Mouse (Mus musculus) left cerebral cortex, adult 2 months (tissue): Measurements from ENCODE around the gene Cd300e. TPM values are rescaled to one million over a fixed set of nuclear protein-coding genes. Genes with fewer than 3 reads are reported as not detected.
"Not testable (repeated sequence)": the region's sequence is repeated elsewhere in the genome, so short reads cannot be mapped to it uniquely, and the experiment has no call there.

Source experiments
- DNase-seq, 2 experiments: peaks; one replicate each; pipeline ENCODE4 v3.0.0; 2021 to 2022; ENCODE audit warnings: low spot score in 2 of 2, mixed read lengths in 1 of 2; ENCODE audit errors: extremely low spot score in 1 of 2
- H3K27ac ChIP-seq: fragments of 200-600 bp; 2 replicates; pipeline ENCODE4 v1.8.1; 2022
- H3K4me3 ChIP-seq: fragments of 200-600 bp; 2 replicates; pipeline ENCODE4 v1.8.1; 2022
- CTCF ChIP-seq: fragments of 200-600 bp; IDR thresholded peaks from 2 replicates; pipeline ENCODE4 v1.8.1; 2022; ENCODE audit warnings: antibody characterized with exemption, mild to moderate bottlenecking, moderate library complexity
- intact Hi-C: fragments of 180-260 bp; cut with DNase I; formaldehyde crosslinking; loops from one replicate; pipeline ENCODE4 v1.15.1; 2025
- total RNA-seq, 2 experiments: library from RNA; stranded (reverse); gene quantifications; 2 replicates each; pipeline ENCODE4 v1.2.3; 2021

Gene Cd300e
- total RNA-seq, 2 experiments from 2014 or later, result 0.27 TPM; not detected in 1

DNA sequence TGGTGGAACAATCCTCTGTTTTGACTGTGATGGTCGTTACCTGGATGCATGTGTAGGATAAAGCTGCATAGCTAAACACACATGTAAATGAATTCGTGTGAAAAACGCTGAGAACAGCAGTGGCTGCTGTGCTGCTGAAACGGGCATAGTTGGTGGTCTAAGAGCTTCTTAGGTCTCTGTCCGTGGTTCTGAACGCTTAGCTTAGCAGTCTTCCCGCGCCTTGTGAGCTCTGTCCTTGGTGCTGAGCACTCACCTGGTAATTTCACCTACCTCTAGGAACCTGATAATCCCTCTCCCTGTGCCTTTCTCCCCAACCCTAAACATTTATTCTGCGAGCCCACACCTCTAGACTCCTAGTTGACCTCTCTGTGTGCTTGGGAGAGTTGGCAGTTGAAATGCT lies 9.8 kb downstream of the Cd300e start:
- no peak for TF ChIP-seq CTCF
- no peak for DNase-seq
- intact Hi-C loops, result loop anchor here (10.0 kb wide), 2 partner anchors 237 to 307 kb away; no protein-coding TSS in a partner anchor
- Histone ChIP-seq H3K27ac (no peak overlapping the region), H3K4me3 (no peak overlapping the region)

DNA sequence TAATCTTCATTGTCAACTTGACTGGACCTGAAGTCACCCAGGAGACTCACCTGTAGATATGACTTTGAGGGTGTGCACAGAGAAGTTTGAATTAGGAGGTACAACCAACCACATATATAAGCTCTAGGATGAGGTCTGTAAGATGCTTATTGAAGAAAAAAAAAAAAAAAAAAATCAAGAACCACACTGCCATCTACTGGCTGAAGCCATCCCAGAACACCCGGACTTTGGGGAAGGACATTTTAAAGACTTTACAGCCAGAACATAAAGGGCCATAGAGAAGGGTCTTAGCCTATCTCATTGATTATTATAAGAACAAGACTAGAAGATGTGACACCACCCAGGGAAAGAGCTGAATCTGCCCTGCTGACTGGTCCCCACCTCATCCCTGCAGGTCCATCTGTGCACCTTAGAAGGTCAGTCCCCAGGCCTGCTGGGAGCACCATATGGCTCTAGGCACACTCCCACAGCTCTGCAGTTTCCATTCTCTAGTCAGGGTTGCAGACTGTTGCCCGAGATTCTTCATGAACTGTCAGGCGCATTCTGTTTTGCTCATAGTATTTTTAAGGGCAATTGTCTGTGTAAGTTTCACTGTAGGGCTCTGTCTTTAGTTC lies 12.6 kb downstream of the Cd300e start:
- DNase-seq, result no peak
- no peak overlapping the region for H3K4me3 ChIP-seq
- intact Hi-C loops, result no loop called here
- TF ChIP-seq CTCF, result peak; percentile 63
- H3K27ac ChIP-seq, result no peak overlapping the region

DNA sequence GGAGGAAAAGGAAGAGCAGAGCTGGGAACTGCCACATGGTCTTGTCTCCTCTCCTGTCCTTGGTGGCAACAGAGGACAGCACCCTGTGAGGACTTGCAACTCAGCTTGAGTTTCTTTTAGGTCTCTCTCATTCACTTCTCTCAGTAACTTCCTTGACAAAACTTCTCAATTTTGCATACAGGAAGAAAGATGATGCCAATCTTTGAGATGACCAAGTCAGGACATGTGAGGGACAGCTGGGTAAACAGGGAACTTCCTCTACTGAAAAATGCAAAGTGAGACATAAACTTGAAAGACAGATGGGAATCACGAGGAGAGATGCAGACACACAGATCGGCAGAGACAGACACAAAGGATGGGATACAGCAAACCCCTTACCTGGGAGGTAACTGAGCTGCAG lies 13.7 kb downstream of the Cd300e start, which contains the start of gene Cd300ld3:
Cd300ld3 (minus strand) TSS at position 151 of the 400 bp plus-strand sequence.
- no peak within 1 kb of the TSS for H3K4me3 ChIP-seq
- no peak for DNase-seq
- intact Hi-C loops, result no loop called here
- no peak for TF ChIP-seq CTCF
- no peak within 1 kb of the TSS for H3K27ac ChIP-seq

DNA sequence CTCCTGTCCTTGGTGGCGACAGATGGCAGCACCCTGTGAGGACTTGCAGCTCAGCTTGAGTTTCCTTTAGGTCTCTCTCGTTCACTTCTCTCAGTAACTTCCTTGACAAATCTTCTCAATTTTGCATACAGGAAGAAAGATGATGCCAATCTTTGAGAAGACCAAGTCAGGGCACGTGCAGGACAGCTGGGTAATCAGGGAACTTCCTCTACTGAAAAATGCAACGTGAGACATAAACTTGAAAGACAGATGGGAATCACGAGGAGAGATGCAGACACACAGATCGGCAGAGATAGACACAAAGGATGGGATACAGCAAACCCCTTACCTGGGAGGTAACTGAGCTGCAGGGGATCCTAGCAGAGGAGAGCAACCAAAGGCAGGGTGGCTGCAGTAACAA lies 24.3 kb downstream of the Cd300e start, which contains the start of gene Cd300ld5:
Cd300ld5 (minus strand) TSS at position 101 of the 400 bp plus-strand sequence.
- DNase-seq, intact Hi-C loops, H3K4me3 ChIP-seq, H3K27ac ChIP-seq: not testable (repeated sequence)

DNA sequence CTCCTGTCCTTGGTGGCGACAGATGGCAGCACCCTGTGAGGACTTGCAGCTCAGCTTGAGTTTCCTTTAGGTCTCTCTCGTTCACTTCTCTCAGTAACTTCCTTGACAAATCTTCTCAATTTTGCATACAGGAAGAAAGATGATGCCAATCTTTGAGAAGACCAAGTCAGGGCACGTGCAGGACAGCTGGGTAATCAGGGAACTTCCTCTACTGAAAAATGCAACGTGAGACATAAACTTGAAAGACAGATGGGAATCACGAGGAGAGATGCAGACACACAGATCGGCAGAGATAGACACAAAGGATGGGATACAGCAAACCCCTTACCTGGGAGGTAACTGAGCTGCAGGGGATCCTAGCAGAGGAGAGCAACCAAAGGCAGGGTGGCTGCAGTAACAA lies 35.1 kb downstream of the Cd300e start, which contains the start of gene Cd300ld4:
Cd300ld4 (minus strand) TSS at position 101 of the 400 bp plus-strand sequence.
- H3K4me3 ChIP-seq, DNase-seq, intact Hi-C loops: not testable (repeated sequence)

DNA sequence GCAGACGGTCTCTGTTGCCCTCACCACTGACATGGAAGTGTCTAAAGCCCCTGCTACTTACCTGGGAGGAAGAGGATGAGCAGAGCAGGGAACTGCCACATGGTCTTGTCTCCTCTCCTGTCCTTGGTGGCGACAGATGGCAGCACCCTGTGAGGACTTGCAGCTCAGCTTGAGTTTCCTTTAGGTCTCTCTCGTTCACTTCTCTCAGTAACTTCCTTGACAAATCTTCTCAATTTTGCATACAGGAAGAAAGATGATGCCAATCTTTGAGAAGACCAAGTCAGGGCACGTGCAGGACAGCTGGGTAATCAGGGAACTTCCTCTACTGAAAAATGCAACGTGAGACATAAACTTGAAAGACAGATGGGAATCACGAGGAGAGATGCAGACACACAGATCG lies 45.9 kb downstream of the Cd300e start, which contains the start of gene Cd300ld2:
Cd300ld2 (minus strand) TSS at position 101 of the 400 bp plus-strand sequence.
- H3K27ac ChIP-seq, intact Hi-C loops, H3K4me3 ChIP-seq, DNase-seq: not testable (repeated sequence)

More for the DNA sequence above, 35.1 kb downstream of the Cd300e start, which contains the start of gene Cd300ld4:
- not testable (repeated sequence) for H3K27ac ChIP-seq

DNA sequence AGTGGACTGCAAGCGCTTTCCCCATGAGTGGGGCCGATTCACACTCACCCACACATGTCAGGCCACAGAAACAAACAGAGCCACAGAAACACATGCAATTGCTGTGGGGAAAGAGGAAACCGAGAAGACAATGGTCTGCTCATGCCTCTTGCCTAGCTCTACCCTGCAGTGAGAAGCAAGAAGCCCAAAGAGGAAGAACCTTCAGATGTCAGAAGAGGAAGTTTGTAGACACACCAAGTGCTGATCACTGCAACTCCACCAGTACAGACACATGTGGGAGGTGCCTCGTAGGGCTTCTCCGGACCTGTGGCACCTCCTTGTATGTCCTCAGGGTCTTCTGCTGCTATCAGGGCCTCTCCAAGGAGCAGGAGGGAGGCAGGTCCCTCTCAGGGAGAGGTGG lies 57.9 kb downstream of the Cd300e start:
- TF ChIP-seq CTCF, result no peak
- intact Hi-C loops, result no loop called here
- DNase-seq, result no peak
- H3K4me3 ChIP-seq, result no peak overlapping the region
- H3K27ac ChIP-seq, result no peak overlapping the region

Other genes starting within 250 kb of the Cd300e start
- gene Gprc5c, start 211.0 kb downstream of the Cd300e start, total RNA-seq, result 1 to 10 TPM; 4.0 to 5.4 TPM
- gene Cd300a, start 172.1 kb downstream of the Cd300e start, total RNA-seq, result under 1 TPM; 0.56 to 0.84 TPM
- gene Cd300lb, start 127.8 kb downstream of the Cd300e start, total RNA-seq, result not detected
- gene Cd300c, start 93.0 kb downstream of the Cd300e start, total RNA-seq, result not detected
- gene Cd300ld, start 72.3 kb downstream of the Cd300e start, total RNA-seq, result under 1 TPM in 1 of 2 experiments, not detected in 1; 0.14 TPM
- gene Cd300c2, start 60.3 kb downstream of the Cd300e start, total RNA-seq, result 1 to 10 TPM; 3.6 to 3.9 TPM
- gene Cd300ld2, start 46.0 kb downstream of the Cd300e start, total RNA-seq, result not detected
- gene Cd300ld4, start 35.2 kb downstream of the Cd300e start, total RNA-seq, result not detected
- gene Cd300ld5, start 24.4 kb downstream of the Cd300e start, total RNA-seq, result under 1 TPM; 0.77 to 0.96 TPM
- under 1 TPM in 1 of 2 experiments, not detected in 1; 0.77 TPM for gene Cd300ld3, start 13.8 kb downstream of the Cd300e start, total RNA-seq
- gene Rab37, start 29.3 kb upstream of the Cd300e start, total RNA-seq, result 1 to 10 TPM; 1.8 to 2.4 TPM
- under 1 TPM in 1 of 2 experiments, not detected in 1; 0.58 TPM for gene Cd300lf, start 71.8 kb upstream of the Cd300e start, total RNA-seq
- gene Slc9a3r1, start 101.2 kb upstream of the Cd300e start, total RNA-seq, result 10 to 100 TPM; 68.8 to 75.2 TPM
- gene Tmem104, start 125.3 kb upstream of the Cd300e start, total RNA-seq, result 10 to 100 TPM; 16.2 to 16.8 TPM
- gene Nat9, start 125.7 kb upstream of the Cd300e start, total RNA-seq, result 10 to 100 TPM; 23.1 to 25.6 TPM
- gene Grin2c, start 205.1 kb upstream of the Cd300e start, total RNA-seq, result 10 to 100 TPM; 37.4 to 40.0 TPM
- gene Fdxr, start 214.9 kb upstream of the Cd300e start, total RNA-seq, result 10 to 100 TPM; 15.9 to 17.9 TPM
- gene Fads6, start 235.5 kb upstream of the Cd300e start, total RNA-seq, result 10 to 100 TPM; 11.4 to 13.5 TPM
- 1 to 10 TPM; 1.4 to 2.7 TPM for gene Otop2, start 245.0 kb upstream of the Cd300e start, total RNA-seq